Mouse (Mus musculus) duodenum, adult 2 months (tissue): ENCODE results near the gene Pax8. TPM values are rescaled to one million over a fixed set of nuclear protein-coding genes. Genes with fewer than 3 reads are reported as not detected.

Experiments
- polyA plus RNA-seq: library from polyadenylated mRNA; depleted of rRNA; stranded (reverse); fragments of >200 nt; gene quantifications from 2 replicates; pipeline ENCODE4 v1.2.3, GENCODE M21; 2012; ENCODE audit warnings: low replicate concordance; rRNA removed

Pax8 gene
- 4.4 and 10.8 TPM in 2 replicates for polyA plus RNA-seq

DNA sequence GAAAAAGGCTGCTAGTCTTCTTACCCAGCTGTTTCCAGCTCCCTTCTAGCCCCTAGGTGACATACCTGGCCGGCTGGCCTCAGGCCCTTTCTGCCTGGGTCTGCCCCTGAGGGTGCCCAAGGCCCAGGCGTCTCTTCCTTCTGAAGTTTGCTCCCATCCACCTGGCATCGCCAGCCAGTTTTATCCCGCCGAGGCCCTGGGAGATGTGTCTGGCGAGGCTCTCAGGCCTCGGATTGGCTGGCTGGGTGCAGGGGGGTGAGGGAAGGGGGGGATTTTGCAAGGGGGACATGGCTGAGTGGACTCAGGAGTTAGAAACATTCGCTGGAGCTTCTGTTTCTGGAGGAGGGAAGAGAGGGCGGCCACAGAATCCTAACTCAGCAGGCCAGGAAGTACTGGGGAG is at the start of gene Pax8:
Pax8 (minus strand) TSS at position 180 of the 400 bp plus-strand sequence.

Other genes with a start within 250 kb of the Pax8 start
- not detected in 2 replicates for gene Il1f5, start 198.6 kb downstream of the Pax8 start, polyA plus RNA-seq
- gene Il1f10, start 184.4 kb downstream of the Pax8 start, polyA plus RNA-seq = not detected in 2 replicates
- gene Il1rn, start 138.7 kb downstream of the Pax8 start, polyA plus RNA-seq = 0.99 and 1.4 TPM in 2 replicates
- gene Psd4, start 108.0 kb downstream of the Pax8 start, polyA plus RNA-seq = 11.8 and 14.1 TPM in 2 replicates